Mouse (Mus musculus) MEL (cell line): ENCODE measurements around the gene Atg7. TPM values are rescaled to one million over a fixed set of nuclear protein-coding genes. Genes with fewer than 3 reads are reported as not detected.

Source experiments
- DNase-seq: peaks from one replicate; pipeline ENCODE4 v3.0.0; 2011; ENCODE audit warnings: low read depth, low spot score
- H3K27ac ChIP-seq: 2 replicates; pipeline ENCODE4 v1.5.1; 2012; ENCODE audit warnings: low read depth, mild to moderate bottlenecking, control low read depth, low read length, moderate library complexity; ENCODE audit not compliant: control insufficient read depth
- H3K27me3 ChIP-seq, 2 experiments: fragments of 150-350 bp in 1 of 2; sonication (generic) in 1 of 2; 2 replicates each; pipeline ENCODE4 v1.6.1; 2012; ENCODE audit warnings: low read length in 2 of 2, mild to moderate bottlenecking in 2 of 2, improper control_type of control experiment in 1 of 2, moderate library complexity in 1 of 2; ENCODE audit not compliant: insufficient read depth in 2 of 2, control insufficient read depth in 1 of 2
- H3K36me3 ChIP-seq, 2 experiments: 2 replicates each; pipeline ENCODE4 v1.6.1; 2012 to 2014; ENCODE audit warnings: low read length in 2 of 2, improper control_type of control experiment in 1 of 2, inconsistent platforms in 1 of 2, mild to moderate bottlenecking in 1 of 2; ENCODE audit not compliant: insufficient read depth in 2 of 2, control insufficient read depth in 1 of 2
- H3K4me1 ChIP-seq, 2 experiments: fragments of 150-350 bp in 1 of 2; sonication (generic) in 1 of 2; 2 replicates each; pipeline ENCODE4 v1.6.1; 2012; ENCODE audit warnings: low read length in 2 of 2, improper control_type of control experiment in 1 of 2, mild to moderate bottlenecking in 1 of 2; ENCODE audit not compliant: insufficient read depth in 2 of 2, control insufficient read depth in 1 of 2
- H3K4me3 ChIP-seq, 2 experiments: fragments of 150-350 bp in 1 of 2; sonication (generic) in 1 of 2; 2 replicates each; pipeline ENCODE4 v1.5.1; 2012; ENCODE audit warnings: low read depth in 2 of 2, low read length in 2 of 2, mild to moderate bottlenecking in 2 of 2, moderate library complexity in 2 of 2, control low read depth in 1 of 2, improper control_type of control experiment in 1 of 2; ENCODE audit not compliant: control insufficient read depth in 1 of 2, insufficient read depth in 1 of 2
- H3K79me2 ChIP-seq: 2 replicates; pipeline ENCODE4 v1.6.1; 2012; ENCODE audit warnings: mild to moderate bottlenecking, low read length, moderate library complexity; ENCODE audit not compliant: control insufficient read depth, poor library complexity, insufficient read depth
- H3K9ac ChIP-seq: 2 replicates; pipeline ENCODE4 v1.6.1; 2012; ENCODE audit warnings: low read depth, mild to moderate bottlenecking, control low read depth, low read length, moderate library complexity; ENCODE audit not compliant: control insufficient read depth, poor library complexity, severe bottlenecking
- H3K9me3 ChIP-seq: fragments of 150-350 bp; sonication (generic); replicated peaks from 2 replicates; pipeline ENCODE4 v1.6.1; 2012; ENCODE audit warnings: mild to moderate bottlenecking, low read length, improper control_type of control experiment, moderate library complexity; ENCODE audit not compliant: insufficient read depth
- CHD2 ChIP-seq: IDR thresholded peaks from 2 replicates; pipeline ENCODE4 v1.6.1; 2011; ENCODE audit warnings: low read length, improper control_type of control experiment
- ELF1 ChIP-seq: IDR thresholded peaks from 2 replicates; pipeline ENCODE4 v1.6.1; 2014; ENCODE audit warnings: low read depth, mild to moderate bottlenecking, inconsistent platforms, low read length, improper control_type of control experiment, moderate library complexity
- EP300 ChIP-seq, 2 experiments: IDR thresholded peaks; 2 replicates each; pipeline ENCODE4 v1.6.1; 2011; ENCODE audit warnings: improper control_type of control experiment in 2 of 2, low read length in 2 of 2, low read depth in 1 of 2, mild to moderate bottlenecking in 1 of 2
- ETS1 ChIP-seq: IDR thresholded peaks from 2 replicates; pipeline ENCODE4 v1.6.1; 2012; ENCODE audit warnings: low read depth, mild to moderate bottlenecking, inconsistent platforms, low read length, improper control_type of control experiment, moderate library complexity
- GATA1 ChIP-seq: IDR thresholded peaks from 2 replicates; pipeline ENCODE4 v1.6.1; 2011; ENCODE audit warnings: low read depth, low read length, improper control_type of control experiment
- HCFC1 ChIP-seq: IDR thresholded peaks from 2 replicates; pipeline ENCODE4 v1.6.1; 2012; ENCODE audit warnings: low read depth, mild to moderate bottlenecking, inconsistent platforms, low read length, improper control_type of control experiment, moderate library complexity
- MAFK ChIP-seq: IDR thresholded peaks from 2 replicates; pipeline ENCODE4 v1.6.1; 2011; ENCODE audit warnings: low read depth, mild to moderate bottlenecking, low read length, improper control_type of control experiment, borderline replicate concordance
- MYC ChIP-seq: IDR thresholded peaks from 2 replicates; pipeline ENCODE4 v1.6.1; 2011; ENCODE audit warnings: low read depth, mild to moderate bottlenecking, low read length, improper control_type of control experiment, moderate library complexity
- NELFE ChIP-seq: IDR thresholded peaks from 2 replicates; pipeline ENCODE4 v1.6.1; 2011; ENCODE audit warnings: low read depth, low read length, improper control_type of control experiment
- NRF1 ChIP-seq: IDR thresholded peaks from 2 replicates; pipeline ENCODE4 v1.6.1; 2014; ENCODE audit warnings: low read depth, mild to moderate bottlenecking, inconsistent platforms, low read length, improper control_type of control experiment, moderate library complexity; ENCODE audit not compliant: poor library complexity, insufficient read depth, severe bottlenecking
- POLR2A ChIP-seq, 2 experiments: IDR thresholded peaks; 2 replicates each; pipeline ENCODE4 v1.6.1; 2011 to 2012; ENCODE audit warnings: low read length in 2 of 2, mild to moderate bottlenecking in 2 of 2, control low read depth in 1 of 2, improper control_type of control experiment in 1 of 2, low read depth in 1 of 2, moderate library complexity in 1 of 2; ENCODE audit not compliant: control insufficient read depth in 1 of 2, insufficient read depth in 1 of 2, poor library complexity in 1 of 2
- POLR2AphosphoS2 ChIP-seq: IDR thresholded peaks from 2 replicates; pipeline ENCODE4 v1.6.1; 2011; ENCODE audit warnings: low read length, improper control_type of control experiment
- POLR2AphosphoS5 ChIP-seq: IDR thresholded peaks from 2 replicates; pipeline ENCODE4 v1.6.1; 2012; ENCODE audit warnings: low read depth, borderline replicate concordance, mild to moderate bottlenecking, inconsistent platforms, low read length, moderate library complexity, mixed read lengths
- RAD21 ChIP-seq: IDR thresholded peaks from 2 replicates; pipeline ENCODE4 v1.6.1; 2011; ENCODE audit warnings: mild to moderate bottlenecking, low read depth, low read length, improper control_type of control experiment
- SMC3 ChIP-seq: IDR thresholded peaks from 2 replicates; pipeline ENCODE4 v1.6.1; 2011; ENCODE audit warnings: low read depth, low read length, improper control_type of control experiment
- TBP ChIP-seq: IDR thresholded peaks from 2 replicates; pipeline ENCODE4 v1.8.0; 2011; ENCODE audit warnings: low read depth, low read length, improper control_type of control experiment
- TCF12 ChIP-seq: IDR thresholded peaks from 2 replicates; pipeline ENCODE4 v1.6.1; 2014; ENCODE audit warnings: low read depth, mild to moderate bottlenecking, inconsistent platforms, low read length, improper control_type of control experiment, moderate library complexity
- UBTF ChIP-seq: IDR thresholded peaks from 2 replicates; pipeline ENCODE4 v1.6.1; 2012; ENCODE audit warnings: low read depth, mild to moderate bottlenecking, inconsistent platforms, low read length, improper control_type of control experiment, moderate library complexity, borderline replicate concordance; ENCODE audit not compliant: insufficient read depth
- USF1 ChIP-seq: IDR thresholded peaks from 2 replicates; pipeline ENCODE4 v1.6.1; 2014; ENCODE audit warnings: low read depth, mild to moderate bottlenecking, inconsistent platforms, low read length, improper control_type of control experiment, moderate library complexity
- ZC3H11A ChIP-seq: IDR thresholded peaks from 2 replicates; pipeline ENCODE4 v1.6.1; 2012; ENCODE audit warnings: low read depth, mild to moderate bottlenecking, inconsistent platforms, low read length, improper control_type of control experiment
- ZKSCAN1 ChIP-seq: IDR thresholded peaks from 2 replicates; pipeline ENCODE4 v1.6.1; 2012; ENCODE audit warnings: low read depth, mild to moderate bottlenecking, inconsistent platforms, low read length, improper control_type of control experiment, moderate library complexity
- ZNF384 ChIP-seq: IDR thresholded peaks from 2 replicates; pipeline ENCODE4 v1.6.1; 2012; ENCODE audit warnings: low read depth, mild to moderate bottlenecking, inconsistent platforms, low read length, improper control_type of control experiment
- polyA plus RNA-seq, 2 experiments: library from polyadenylated mRNA; stranded (reverse) in 1 of 2; unstranded in 1 of 2; fragments of >175 nt in 1 of 2; fragments of >200 nt in 1 of 2; gene quantifications; 2 replicates each; pipeline versions ENCODE4 v1.2.1 to v1.2.4; 2012; ENCODE audit warnings: low replicate concordance in 2 of 2, low read depth in 1 of 2; ENCODE audit not compliant: insufficient read length in 2 of 2, insufficient read depth in 1 of 2, missing spikeins in 1 of 2
- total RNA-seq: library from RNA; depleted of rRNA; stranded (reverse); fragments of 300-350 nt; gene quantifications from 2 replicates; pipeline ENCODE4 v1.2.3, GENCODE M21; 2012

Atg7 gene
- total and polyA plus RNA-seq, 3 experiments, result 14.6 TPM; not detected in 1

- no peak overlapping the region for H3K9ac ChIP-seq
- H3K4me1 ChIP-seq, result peaks cover 0 to 6% of the 10 kb centered on the region in 2 experiments; a peak in 3 of 4 replicates
- no peaks in the 10 kb centered on the region for H3K79me2 ChIP-seq
- no peak for DNase-seq
- no peak overlapping the region for H3K27ac ChIP-seq
- peaks cover 0 to 7% of the 10 kb centered on the region in 2 experiments; a peak in 2 of 4 replicates for H3K36me3 ChIP-seq
- no peak for TF ChIP-seq EP300 (IDR thresholded peaks at IDR 0.05; ENCODE audit: low read depth in 1 of 2, low read length in 2 of 2)
- no peak for TF ChIP-seq POLR2AphosphoS5
- TF ChIP-seq ZNF384, result no peak
- TF ChIP-seq POLR2AphosphoS2, result no peak
- no peak for TF ChIP-seq UBTF
- no peak for TF ChIP-seq MAFK
- TF ChIP-seq USF1, result no peak
- no peak for TF ChIP-seq ZC3H11A
- TF ChIP-seq CHD2, result no peak
- no peak for TF ChIP-seq ZKSCAN1
- no peak for TF ChIP-seq ELF1
- TF ChIP-seq NELFE, result no peak
- TF ChIP-seq POLR2A (IDR thresholded peaks at IDR 0.05; ENCODE audit: control insufficient read depth in 1 of 2, insufficient read depth in 1 of 2, low read depth in 1 of 2, low read length in 2 of 2, poor library complexity in 1 of 2), result no peak
- TF ChIP-seq GATA1, result no peak
- TF ChIP-seq TCF12, result no peak
- TF ChIP-seq ETS1, result no peak
- no peak for TF ChIP-seq RAD21
- TF ChIP-seq TBP, result no peak
- no peak overlapping the region for H3K4me3 ChIP-seq
- H3K9me3 ChIP-seq, result no peaks in the 10 kb centered on the region
- H3K27me3 ChIP-seq, result no peaks in the 10 kb centered on the region
Measured at GRCm38 (mm10) chr6:114836433-114836832, 193.5 kb downstream of the Atg7 start.

DNA sequence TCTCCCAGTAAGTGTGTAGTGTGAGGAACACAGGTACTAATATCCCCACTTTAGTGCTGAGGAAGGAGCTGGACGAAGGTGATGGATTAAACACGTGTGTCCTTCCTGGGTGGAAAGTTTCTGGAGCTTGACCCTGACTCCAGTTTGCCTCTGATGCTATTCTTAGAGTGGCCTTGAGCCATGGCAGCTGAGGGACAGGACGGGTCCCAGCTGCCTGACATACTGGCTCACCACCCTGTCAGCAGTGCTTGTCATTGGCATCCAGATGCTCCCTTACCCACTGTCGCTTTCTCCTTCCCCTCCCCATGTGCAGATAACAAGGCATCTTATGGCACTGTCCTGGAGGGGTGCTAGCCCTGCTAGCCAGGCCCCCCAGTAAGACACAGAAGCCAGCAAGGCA, 196.0 kb downstream of the Atg7 start:
- H3K4me1 ChIP-seq, result no peaks in the 10 kb centered on the region
- no peak overlapping the region for H3K4me3 ChIP-seq
- no peak for DNase-seq
- no peaks in the 10 kb centered on the region for H3K36me3 ChIP-seq
- no peaks in the 10 kb centered on the region for H3K27me3 ChIP-seq
- H3K9me3 ChIP-seq, result no peaks in the 10 kb centered on the region
- TF ChIP-seq NRF1 (no peak), RAD21 (no peak), GATA1 (no peak), MYC (no peak), SMC3 (no peak), HCFC1 (no peak), TCF12 (no peak), UBTF (no peak), POLR2AphosphoS2 (no peak)
- no peak overlapping the region for H3K9ac ChIP-seq
- no peaks in the 10 kb centered on the region for H3K79me2 ChIP-seq
- H3K27ac ChIP-seq, result no peak overlapping the region
